Mouse (Mus musculus) intestine, embryonic 14.5 days (tissue): ENCODE data around the gene Kat2a. TPM values are rescaled to one million over a fixed set of nuclear protein-coding genes. Genes with fewer than 3 reads are reported as not detected.
A peak's percentile ranks its signal among the peaks of the same experiment; 100 is the strongest.

ENCODE experiments used
- ATAC-seq: fragments of 200-750 bp; cut with Nextera tagmentation; replicated peaks from 2 replicates; pipeline ENCODE4 v1.8.0; 2017; ENCODE audit warnings: low read depth, moderate number of reproducible peaks, moderate TSS enrichment, moderate library complexity; ENCODE audit not compliant: low FRiP score, low TSS enrichment
- DNase-seq: peaks from one replicate; pipeline ENCODE4 v3.0.0-alpha.2; 2018; ENCODE audit warnings: low spot score
- H3K27ac ChIP-seq: fragments of 300-500 bp; sonication (generic); 2 replicates; pipeline ENCODE4 v1.5.1; 2014; ENCODE audit warnings: low read depth, mild to moderate bottlenecking, control low read depth
- H3K27me3 ChIP-seq: fragments of 300-500 bp; sonication (generic); replicated peaks from 2 replicates; pipeline ENCODE4 v1.6.1; 2014; ENCODE audit warnings: low read length, control low read depth; ENCODE audit not compliant: control insufficient read depth, insufficient read depth
- H3K36me3 ChIP-seq: fragments of 300-500 bp; sonication (generic); 2 replicates; pipeline ENCODE4 v1.6.1; 2014; ENCODE audit warnings: low read length, control low read depth; ENCODE audit not compliant: control insufficient read depth, insufficient read depth
- H3K4me1 ChIP-seq: fragments of 300-500 bp; sonication (generic); replicated peaks from 2 replicates; pipeline ENCODE4 v1.6.1; 2014; ENCODE audit warnings: low read length, control low read depth, mixed read lengths; ENCODE audit not compliant: control insufficient read depth, insufficient read depth
- H3K4me2 ChIP-seq: fragments of 300-500 bp; sonication (generic); 2 replicates; pipeline ENCODE4 v1.6.1; 2014; ENCODE audit warnings: low read length
- H3K4me3 ChIP-seq: fragments of 300-500 bp; sonication (generic); 2 replicates; pipeline ENCODE4 v1.5.1; 2014; ENCODE audit warnings: low read depth, low read length, control low read depth, mixed read lengths
- H3K9ac ChIP-seq: fragments of 300-500 bp; sonication (generic); 2 replicates; pipeline ENCODE4 v1.6.1; 2014; ENCODE audit warnings: mild to moderate bottlenecking, low read length
- H3K9me3 ChIP-seq: fragments of 300-500 bp; sonication (generic); 2 replicates; pipeline ENCODE4 v1.6.1; 2016; ENCODE audit warnings: low read length, control low read depth; ENCODE audit not compliant: control insufficient read depth
- WGBS: fragments of 180-500 bp; shearing (Covaris S2); extraction: QIAGEN DNeasy Blood & Tissue Kit; methylation state at CpG from one replicate; pipeline ENCODE4 v1.1.7; 2014; 5-methylcytosine and 5-hydroxymethylcytosine counted together
- polyA plus RNA-seq: library from polyadenylated mRNA; unstranded; fragments of >200 nt; fragmentation: Nextera tagmentation; extraction: Ambion mirVana; gene quantifications from 2 replicates; pipeline ENCODE4 v1.2.1, GENCODE M21; 2014

Kat2a gene
- polyA plus RNA-seq, 1 experiment from 2014 or later, result 60.0 TPM

GRCm38 (mm10) chr11:100738749-100739148 lies 26.5 kb upstream of the Kat2a start:
- WGBS, result 16% methylated on average over 5 of the region's 5 CpGs
- ATAC-seq, result 0 out of 2 replicates have a peak, but pooled peaks have one; percentile 7

GRCm38 (mm10) chr11:100738066-100738604 lies 25.9 kb upstream of the Kat2a start, which contains the start of gene Rab5c:
TSS of gene Rab5c (minus strand) at chr11:100738215.
- Histone ChIP-seq H3K9ac (peak within 1 kb of the TSS; percentile 92), H3K4me2 (peak within 1 kb of the TSS; percentile 86), H3K36me3 (no peaks in the 10 kb centered on the region), H3K27ac (peak within 1 kb of the TSS; percentile 69), H3K4me3 (peak within 1 kb of the TSS; percentile 98), H3K27me3 (no peaks in the 10 kb centered on the region), H3K4me1 (peaks cover 18% of the 10 kb centered on the region), H3K9me3 (no peaks in the 10 kb centered on the region)
- ATAC-seq, result peak; percentile 99
- DNase-seq, result peak; percentile 98
- WGBS, result under 1% methylated on average over 39 of the region's 39 CpGs

More at GRCm38 (mm10) chr11:100738749-100739148, 26.5 kb upstream of the Kat2a start:
- H3K36me3 ChIP-seq, result no peaks in the 10 kb centered on the region
- no peaks in the 10 kb centered on the region for H3K27me3 ChIP-seq
- H3K4me1 ChIP-seq, result peaks cover 18% of the 10 kb centered on the region
- no peak for DNase-seq
- peak overlapping the region; percentile 98 for H3K4me3 ChIP-seq
- H3K9ac ChIP-seq, result peak overlapping the region; percentile 56
- H3K9me3 ChIP-seq, result no peaks in the 10 kb centered on the region
- H3K27ac ChIP-seq, result no peak overlapping the region
- H3K4me2 ChIP-seq, result peak overlapping the region; percentile 76

GRCm38 (mm10) chr11:100737105-100737733 lies 25.0 kb upstream of the Kat2a start:
- Histone ChIP-seq H3K4me3 (peak overlapping the region; percentile 98), H3K4me1 (peaks cover 18% of the 10 kb centered on the region), H3K9ac (peak overlapping the region; percentile 92), H3K36me3 (0 out of 2 replicates have a peak, but pooled peaks cover 4% of the 10 kb centered on the region), H3K9me3 (no peaks in the 10 kb centered on the region), H3K27ac (peak overlapping the region; percentile 43; the same call in 1 of the 2 replicates), H3K27me3 (no peaks in the 10 kb centered on the region), H3K4me2 (peak overlapping the region; percentile 86)
- 1% methylated on average over 13 of the region's 13 CpGs for WGBS
- DNase-seq (no peak), ATAC-seq (no peak)

- DNase-seq (no peak), ATAC-seq (no peak)
- Histone ChIP-seq H3K27me3 (no peaks in the 10 kb centered on the region), H3K9ac (0 out of 2 replicates have a peak overlapping the region, but pooled peaks have one; percentile 92), H3K9me3 (no peaks in the 10 kb centered on the region), H3K27ac (no peak overlapping the region), H3K4me2 (peak overlapping the region; percentile 86), H3K4me3 (peak overlapping the region; percentile 98), H3K36me3 (0 out of 2 replicates have a peak, but pooled peaks cover 7% of the 10 kb centered on the region), H3K4me1 (peaks cover 18% of the 10 kb centered on the region)
- 68% methylated on average over 4 of the region's 4 CpGs for WGBS
Observed at GRCm38 (mm10) chr11:100736746-100737080, 24.4 kb upstream of the Kat2a start.

GRCm38 (mm10) chr11:100735954-100736745 lies 23.9 kb upstream of the Kat2a start:
- Histone ChIP-seq H3K4me2 (peak overlapping the region; percentile 86), H3K36me3 (0 out of 2 replicates have a peak, but pooled peaks cover 7% of the 10 kb centered on the region), H3K27ac (no peak overlapping the region), H3K9me3 (no peaks in the 10 kb centered on the region), H3K4me3 (no peak overlapping the region), H3K4me1 (peaks cover 18% of the 10 kb centered on the region), H3K27me3 (no peaks in the 10 kb centered on the region), H3K9ac (peak overlapping the region; percentile 21; the same call in 1 of the 2 replicates)
- no peak for ATAC-seq
- DNase-seq, result no peak
- WGBS, result 71% methylated on average over 14 of the region's 14 CpGs

GRCm38 (mm10) chr11:100735134-100735865 lies 23.0 kb upstream of the Kat2a start:
- Histone ChIP-seq H3K27ac (no peak overlapping the region), H3K4me1 (peaks cover 18% of the 10 kb centered on the region), H3K9me3 (no peaks in the 10 kb centered on the region), H3K4me3 (no peak overlapping the region), H3K27me3 (no peaks in the 10 kb centered on the region), H3K9ac (no peak overlapping the region), H3K36me3 (0 out of 2 replicates have a peak, but pooled peaks cover 7% of the 10 kb centered on the region), H3K4me2 (no peak overlapping the region)
- DNase-seq, result no peak
- WGBS, result 88% methylated on average over 9 of the region's 9 CpGs
- no peak for ATAC-seq

GRCm38 (mm10) chr11:100730477-100731205 lies 18.4 kb upstream of the Kat2a start:
- Histone ChIP-seq H3K27me3 (no peaks in the 10 kb centered on the region), H3K27ac (no peak overlapping the region), H3K9ac (no peak overlapping the region), H3K4me3 (no peak overlapping the region), H3K9me3 (no peaks in the 10 kb centered on the region), H3K36me3 (peaks cover 7% of the 10 kb centered on the region; the same call in 1 of the 2 replicates), H3K4me1 (no peaks in the 10 kb centered on the region; the same call in 1 of the 2 replicates), H3K4me2 (no peak overlapping the region)
- DNase-seq (no peak), ATAC-seq (no peak)
- WGBS, result 85% methylated on average over 6 of the region's 6 CpGs
